Mouse (Mus musculus) liver, embryonic 11.5 days (tissue): ENCODE data around the gene Gm12184. TPM values are rescaled to one million over a fixed set of nuclear protein-coding genes. Genes with fewer than 3 reads are reported as not detected.
"Not testable (repeated sequence)": the region's sequence is repeated elsewhere in the genome, so short reads cannot be mapped to it uniquely, and the experiment has no call there.

Source experiments
- ATAC-seq: fragments of 200-750 bp; cut with Nextera tagmentation; replicated peaks from 2 replicates; pipeline ENCODE4 v1.8.0; 2017; ENCODE audit warnings: moderate number of reproducible peaks, mild to moderate bottlenecking, moderate TSS enrichment, moderate library complexity; ENCODE audit not compliant: low FRiP score
- DNase-seq: peaks from one replicate; pipeline ENCODE4 v3.0.0-alpha.2; 2017; ENCODE audit warnings: low spot score
- H3K27ac ChIP-seq: fragments of 300-500 bp; sonication (generic); 2 replicates; pipeline ENCODE4 v1.5.1; 2014; ENCODE audit warnings: mild to moderate bottlenecking, low read depth, low read length, control low read depth
- H3K27me3 ChIP-seq: fragments of 300-500 bp; sonication (generic); replicated peaks from 2 replicates; pipeline ENCODE4 v1.6.1; 2014; ENCODE audit warnings: low read length, mixed read lengths; ENCODE audit not compliant: control insufficient read depth, insufficient read depth
- H3K36me3 ChIP-seq: fragments of 300-500 bp; sonication (generic); 2 replicates; pipeline ENCODE4 v1.6.1; 2014; ENCODE audit warnings: mild to moderate bottlenecking, low read length, moderate library complexity, mixed read lengths; ENCODE audit not compliant: control insufficient read depth, insufficient read depth
- H3K4me1 ChIP-seq: fragments of 300-500 bp; sonication (generic); replicated peaks from 2 replicates; pipeline ENCODE4 v1.6.1; 2014; ENCODE audit warnings: low read length, mixed read lengths; ENCODE audit not compliant: control insufficient read depth, insufficient read depth
- H3K4me2 ChIP-seq: fragments of 300-500 bp; sonication (generic); 2 replicates; pipeline ENCODE4 v1.6.1; 2014; ENCODE audit warnings: mild to moderate bottlenecking, control low read depth, moderate library complexity
- H3K4me3 ChIP-seq: fragments of 300-500 bp; sonication (generic); 2 replicates; pipeline ENCODE4 v1.5.1; 2014; ENCODE audit warnings: low read depth, low read length, control low read depth
- H3K9ac ChIP-seq: fragments of 300-500 bp; sonication (generic); 2 replicates; pipeline ENCODE4 v1.6.1; 2014; ENCODE audit warnings: low read depth, low read length, control low read depth
- H3K9me3 ChIP-seq: fragments of 300-500 bp; sonication (generic); 2 replicates; pipeline ENCODE4 v1.6.1; 2016; ENCODE audit warnings: low read length, inconsistent platforms, mixed read lengths; ENCODE audit not compliant: control insufficient read depth
- WGBS: fragments of 180-500 bp; shearing (Covaris S2); extraction: QIAGEN DNeasy Blood & Tissue Kit; methylation state at CpG from one replicate; pipeline ENCODE4 v1.1.7; 2014; 5-methylcytosine and 5-hydroxymethylcytosine counted together
- polyA plus RNA-seq: library from polyadenylated mRNA; unstranded; fragments of >200 nt; fragmentation: Nextera tagmentation; extraction: Ambion mirVana; gene quantifications from 2 replicates; pipeline ENCODE4 v1.2.1, GENCODE M21; 2014

Gene Gm12184
- polyA plus RNA-seq, 1 experiment from 2014 or later = 7.6 TPM

GRCm38 (mm10) chr11:48822768-48823512, 3.5 kb downstream of the Gm12184 start:
- H3K9me3 ChIP-seq = peaks cover 3% of the 10 kb centered on the region; the same call in 1 of the 2 replicates
- peak overlapping the region; percentile 85 for H3K4me2 ChIP-seq
- WGBS = 37% methylated on average over 14 of the region's 14 CpGs
- peak overlapping the region; percentile 49 for H3K4me3 ChIP-seq
- H3K36me3 ChIP-seq = no peaks in the 10 kb centered on the region
- H3K27me3 ChIP-seq = peaks cover 9% of the 10 kb centered on the region
- H3K4me1 ChIP-seq = peaks cover 13% of the 10 kb centered on the region
- no peak overlapping the region for H3K9ac ChIP-seq
- no peak for ATAC-seq
- no peak for DNase-seq
- no peak overlapping the region for H3K27ac ChIP-seq

- H3K4me2 ChIP-seq, H3K4me3 ChIP-seq, H3K4me1 ChIP-seq, H3K9ac ChIP-seq, H3K27me3 ChIP-seq, H3K9me3 ChIP-seq, H3K27ac ChIP-seq, ATAC-seq, H3K36me3 ChIP-seq, DNase-seq: not testable (repeated sequence)
- 80% methylated on average over 14 of the region's 14 CpGs for WGBS
Observed at GRCm38 (mm10) chr11:48821299-48821698, 5.2 kb downstream of the Gm12184 start.

- ATAC-seq (no peak), DNase-seq (no peak)
- H3K27me3 ChIP-seq = peaks cover 9% of the 10 kb centered on the region
- H3K36me3 ChIP-seq = no peaks in the 10 kb centered on the region
- H3K4me1 ChIP-seq = peaks cover 17% of the 10 kb centered on the region
- H3K4me2 ChIP-seq = no peak overlapping the region
- no peak overlapping the region for H3K4me3 ChIP-seq
- H3K27ac ChIP-seq = peak overlapping the region; percentile 54
- H3K9me3 ChIP-seq = no peaks in the 10 kb centered on the region
- H3K9ac ChIP-seq = no peak overlapping the region
Observed at GRCm38 (mm10) chr11:48820308-48820674, 6.2 kb downstream of the Gm12184 start.

GRCm38 (mm10) chr11:48819614-48820307, 6.7 kb downstream of the Gm12184 start:
- 55% methylated on average over 7 of the region's 7 CpGs for WGBS
- H3K27me3 ChIP-seq = peaks cover 5% of the 10 kb centered on the region
- ATAC-seq (no peak), DNase-seq (no peak)
- H3K36me3 ChIP-seq = no peaks in the 10 kb centered on the region
- H3K27ac ChIP-seq = peak overlapping the region; percentile 54
- H3K9ac ChIP-seq = no peak overlapping the region
- H3K4me2 ChIP-seq = no peak overlapping the region; the same call in 1 of the 2 replicates
- H3K9me3 ChIP-seq = no peaks in the 10 kb centered on the region
- H3K4me3 ChIP-seq = no peak overlapping the region
- H3K4me1 ChIP-seq = peaks cover 20% of the 10 kb centered on the region

- H3K4me1 ChIP-seq = peaks cover 22% of the 10 kb centered on the region
- H3K27ac ChIP-seq = no peak overlapping the region
- H3K27me3 ChIP-seq = no peaks in the 10 kb centered on the region
- H3K9ac ChIP-seq = peak overlapping the region; percentile 80; the same call in 1 of the 2 replicates
- ATAC-seq = peak; percentile 3; the same call in 1 of the 2 replicates
- under 1% methylated on average over 16 of the region's 16 CpGs for WGBS
- no peaks in the 10 kb centered on the region; the same call in 1 of the 2 replicates for H3K36me3 ChIP-seq
- H3K4me2 ChIP-seq = peak overlapping the region; percentile 76
- H3K4me3 ChIP-seq = peak overlapping the region; percentile 95
- DNase-seq = peak; percentile 82
- no peaks in the 10 kb centered on the region for H3K9me3 ChIP-seq
Observed at GRCm38 (mm10) chr11:48818346-48818745, 8.1 kb downstream of the Gm12184 start.

GRCm38 (mm10) chr11:48817794-48818193, 8.7 kb downstream of the Gm12184 start:
- H3K4me2 ChIP-seq = peak overlapping the region; percentile 76
- H3K9ac ChIP-seq = peak overlapping the region; percentile 80
- no peak for ATAC-seq
- peak overlapping the region; percentile 95 for H3K4me3 ChIP-seq
- WGBS = 6% methylated on average over 9 of the region's 9 CpGs
- DNase-seq = no peak
- no peaks in the 10 kb centered on the region for H3K9me3 ChIP-seq
- H3K27ac ChIP-seq = peak overlapping the region; percentile 86
- peaks cover 4% of the 10 kb centered on the region; the same call in 1 of the 2 replicates for H3K36me3 ChIP-seq
- H3K27me3 ChIP-seq = no peaks in the 10 kb centered on the region
- peaks cover 22% of the 10 kb centered on the region for H3K4me1 ChIP-seq

- DNase-seq = peak; percentile 99
- H3K4me2 ChIP-seq = peak within 1 kb of the TSS; percentile 76
- peak within 1 kb of the TSS; percentile 80 for H3K9ac ChIP-seq
- H3K27ac ChIP-seq = peak within 1 kb of the TSS; percentile 86
- under 1% methylated on average over 72 of the region's 77 CpGs for WGBS
- ATAC-seq = peak; percentile 95
- peaks cover 22% of the 10 kb centered on the region for H3K4me1 ChIP-seq
- peaks cover 8% of the 10 kb centered on the region for H3K36me3 ChIP-seq
- no peaks in the 10 kb centered on the region for H3K9me3 ChIP-seq
- H3K27me3 ChIP-seq = no peaks in the 10 kb centered on the region
- H3K4me3 ChIP-seq = peak within 1 kb of the TSS; percentile 95
Observed at GRCm38 (mm10) chr11:48816800-48817665, 9.4 kb downstream of the Gm12184 start, which contains the start of gene Trim41. Gene Trim41, minus strand, starts transcription at chr11:48817353.

- H3K9me3 ChIP-seq = no peaks in the 10 kb centered on the region
- WGBS = 4% methylated on average over 19 of the region's 23 CpGs
- peaks cover 14% of the 10 kb centered on the region for H3K36me3 ChIP-seq
- H3K9ac ChIP-seq = peak overlapping the region; percentile 80
- H3K27ac ChIP-seq = peak overlapping the region; percentile 86
- H3K4me3 ChIP-seq = peak overlapping the region; percentile 95
- H3K27me3 ChIP-seq = no peaks in the 10 kb centered on the region
- peaks cover 22% of the 10 kb centered on the region for H3K4me1 ChIP-seq
- ATAC-seq = peak; percentile 34
- peak overlapping the region; percentile 73 for H3K4me2 ChIP-seq
- DNase-seq = peak; percentile 62
Observed at GRCm38 (mm10) chr11:48816281-48816781, 10.1 kb downstream of the Gm12184 start.
